Mouse (Mus musculus) kidney, postnatal 14 days (tissue): ENCODE measurements around the gene Gm16405.
"Not testable (repeated sequence)": the region's sequence is repeated elsewhere in the genome, so short reads cannot be mapped to it uniquely, and the experiment has no call there.

ENCODE experiments used
- DNase-seq: peaks from one replicate; pipeline ENCODE4 v3.0.0; 2022; ENCODE audit warnings: mixed read lengths

Gene Gm16405

GRCm38 (mm10) chrX:54530908-54531307 lies at the start of gene Gm16405:
Gene Gm16405, plus strand, starts transcription at chrX:54531208.
- DNase-seq: not testable (repeated sequence)
